Mouse (Mus musculus) C2C12 (cell line): ENCODE data around the gene Mpp6. TPM values are rescaled to one million over a fixed set of nuclear protein-coding genes. Genes with fewer than 3 reads are reported as not detected.

Source experiments
- H3K27me3 ChIP-seq: one replicate; pipeline ENCODE4 v1.6.1; 2011; ENCODE audit not compliant: control insufficient read depth, insufficient read depth, insufficient read length
- H3K36me3 ChIP-seq: one replicate; pipeline ENCODE4 v1.6.1; 2011; ENCODE audit not compliant: control insufficient read depth, insufficient read depth
- H3K4me3 ChIP-seq: one replicate; pipeline ENCODE4 v1.5.1; 2011; ENCODE audit warnings: mild to moderate bottlenecking, control low read depth; ENCODE audit not compliant: poor library complexity, insufficient read depth, severe bottlenecking
- H3K79me2 ChIP-seq: one replicate; pipeline ENCODE4 v1.6.1; 2011; ENCODE audit not compliant: control insufficient read depth, insufficient read depth
- H3K79me3 ChIP-seq: one replicate; pipeline ENCODE4 v1.6.1; 2011; ENCODE audit warnings: low read depth, control low read depth
- H3ac ChIP-seq: one replicate; pipeline ENCODE3; 2011; ENCODE audit warnings: low read depth; ENCODE audit not compliant: control insufficient read depth, insufficient read length
- CEBPB ChIP-seq: IDR thresholded peaks from one replicate; pipeline ENCODE4 v1.6.1; 2011; ENCODE audit warnings: low read depth, mild to moderate bottlenecking, control low read depth, moderate library complexity
- CTCF ChIP-seq: IDR thresholded peaks from one replicate; pipeline ENCODE4 v1.5.1; 2011; ENCODE audit not compliant: control insufficient read depth, insufficient read depth, insufficient read length
- FOSL1 ChIP-seq: IDR thresholded peaks from one replicate; pipeline ENCODE4 v1.8.0; 2011; ENCODE audit warnings: mild to moderate bottlenecking, low read length; ENCODE audit not compliant: poor library complexity, insufficient read depth, severe bottlenecking
- MAX ChIP-seq: IDR thresholded peaks from one replicate; pipeline ENCODE4 v1.6.1; 2011; ENCODE audit warnings: mild to moderate bottlenecking, control low read depth
- MYOD1 ChIP-seq: IDR thresholded peaks from one replicate; pipeline ENCODE4 v1.6.1; 2011; ENCODE audit warnings: low read depth; ENCODE audit not compliant: control insufficient read depth, insufficient read length
- MYOG ChIP-seq: IDR thresholded peaks from one replicate; pipeline ENCODE4 v1.6.1; 2011; ENCODE audit not compliant: control insufficient read depth, insufficient read length; ENCODE audit errors: extremely low read depth
- USF1 ChIP-seq: IDR thresholded peaks from one replicate; pipeline ENCODE4 v1.6.1; 2011; ENCODE audit warnings: low read depth, mild to moderate bottlenecking, control low read depth, moderate library complexity
- polyA plus RNA-seq: library from polyadenylated mRNA; unstranded; fragments of >200 nt; fragmentation: generic; extraction: Trizol; gene quantifications from one replicate; pipeline ENCODE4 v1.2.1, GENCODE M21; 2012; ENCODE audit warnings: missing spikeins

Gene Mpp6
- polyA plus RNA-seq, 1 experiment, result 22.6 TPM

DNA sequence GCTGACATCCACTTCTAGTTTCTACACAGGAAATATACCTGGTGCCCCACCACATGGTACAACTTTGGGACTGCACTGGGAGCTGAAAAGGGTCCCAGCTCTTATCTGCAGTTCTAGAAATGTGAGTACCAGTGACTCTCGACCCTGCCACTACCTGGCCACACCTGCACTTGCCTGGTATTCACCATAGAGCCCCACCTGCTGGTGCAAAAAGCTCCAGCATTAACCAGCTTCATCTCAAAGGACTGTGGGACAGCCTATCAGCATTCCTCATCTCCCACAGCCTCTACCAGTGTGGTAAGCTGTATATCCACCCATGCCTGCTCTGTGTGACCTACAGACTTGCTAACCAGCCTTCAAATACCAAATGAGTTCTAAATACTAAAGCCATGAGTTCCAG lies 122.9 kb downstream of the Mpp6 start:
- H3K79me3 ChIP-seq, result no peaks in the 10 kb centered on the region
- no peak overlapping the region for H3K4me3 ChIP-seq
- TF ChIP-seq FOSL1 (no peak), USF1 (no peak), CEBPB (no peak), MYOD1 (no peak), MAX (no peak), CTCF (no peak), MYOG (no peak)
- H3K27me3 ChIP-seq, result no peaks in the 10 kb centered on the region
- peaks cover 14% of the 10 kb centered on the region for H3K79me2 ChIP-seq
- H3K36me3 ChIP-seq, result peaks cover 14% of the 10 kb centered on the region
- no peak overlapping the region for H3ac ChIP-seq

DNA sequence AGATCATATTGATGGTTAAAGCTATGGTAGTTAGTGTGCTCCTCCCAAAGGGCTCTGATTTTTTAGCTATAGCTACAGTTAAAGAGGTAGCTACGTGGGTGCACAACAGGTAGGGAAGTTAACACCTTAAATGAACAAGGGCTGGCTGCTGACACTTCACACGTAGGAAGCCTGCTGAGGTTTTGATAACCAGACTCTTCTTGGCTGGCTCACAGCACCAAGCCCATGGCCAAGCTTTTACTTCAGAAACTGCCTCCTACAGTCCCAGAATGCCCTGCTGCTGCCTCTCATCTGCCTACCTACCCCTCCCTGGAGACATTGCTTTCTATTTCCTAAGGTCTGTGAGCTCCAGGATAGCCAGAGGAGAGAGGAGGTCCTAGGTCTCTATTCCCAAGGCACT lies 127.9 kb downstream of the Mpp6 start:
- H3ac ChIP-seq, result no peak overlapping the region
- TF ChIP-seq USF1, result no peak
- no peak for TF ChIP-seq MYOD1
- TF ChIP-seq FOSL1, result no peak
- no peak for TF ChIP-seq MAX
- TF ChIP-seq CTCF, result no peak
- TF ChIP-seq CEBPB, result no peak
- no peak for TF ChIP-seq MYOG
- no peak overlapping the region for H3K4me3 ChIP-seq
- peaks cover 14% of the 10 kb centered on the region for H3K79me2 ChIP-seq
- no peaks in the 10 kb centered on the region for H3K27me3 ChIP-seq
- no peaks in the 10 kb centered on the region for H3K79me3 ChIP-seq
- H3K36me3 ChIP-seq, result peaks cover 23% of the 10 kb centered on the region

DNA sequence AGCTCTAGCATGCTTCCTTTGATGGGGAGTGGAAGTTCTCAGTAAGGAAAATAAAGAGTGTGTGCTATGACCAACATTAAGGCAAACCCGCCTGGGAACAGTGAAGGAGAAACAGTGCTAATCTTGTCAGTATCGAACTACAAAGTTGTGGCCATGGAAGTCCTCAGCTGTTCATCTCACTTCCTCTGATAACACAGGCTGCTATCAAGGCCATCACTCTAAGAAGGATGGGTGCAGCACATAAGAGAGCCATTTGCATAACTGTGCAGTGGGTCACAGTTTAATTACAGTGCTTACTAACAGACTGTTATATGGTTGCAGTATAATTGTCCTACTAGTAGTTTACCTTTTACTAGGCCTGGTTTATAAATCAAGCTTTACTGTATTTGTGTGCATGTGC lies 129.9 kb downstream of the Mpp6 start:
- Histone ChIP-seq H3K79me3 (no peaks in the 10 kb centered on the region), H3K36me3 (peaks cover 20% of the 10 kb centered on the region), H3ac (no peak overlapping the region), H3K4me3 (no peak overlapping the region), H3K79me2 (no peaks in the 10 kb centered on the region), H3K27me3 (no peaks in the 10 kb centered on the region)
- TF ChIP-seq CEBPB, result no peak
- TF ChIP-seq CTCF, result no peak
- no peak for TF ChIP-seq MYOD1
- TF ChIP-seq MYOG, result no peak
- no peak for TF ChIP-seq MAX
- no peak for TF ChIP-seq USF1
- TF ChIP-seq FOSL1, result no peak

DNA sequence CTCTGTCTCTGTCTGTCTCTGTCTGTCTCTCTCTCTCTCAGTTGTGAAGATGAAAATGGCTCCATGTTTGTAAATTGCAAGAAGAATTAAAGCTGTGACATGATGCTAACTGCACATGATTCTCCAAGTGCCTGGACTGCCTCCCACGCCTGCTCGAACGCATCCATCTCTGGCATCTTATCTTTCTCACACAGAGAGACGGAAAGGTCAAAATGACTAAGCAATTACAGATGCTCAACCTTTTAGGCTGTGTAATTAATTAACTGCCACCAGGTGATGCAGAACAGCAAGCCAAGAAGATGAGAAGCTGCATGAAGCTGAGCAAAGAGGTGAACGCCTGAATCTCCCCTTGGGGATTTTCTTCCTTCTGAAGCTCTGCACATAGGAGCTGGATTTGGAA lies 130.4 kb downstream of the Mpp6 start:
- TF ChIP-seq USF1 (no peak), CTCF (no peak), MYOD1 (no peak), MAX (no peak), FOSL1 (no peak), MYOG (no peak), CEBPB (no peak)
- H3K27me3 ChIP-seq, result no peaks in the 10 kb centered on the region
- H3K79me2 ChIP-seq, result no peaks in the 10 kb centered on the region
- no peak overlapping the region for H3K4me3 ChIP-seq
- H3K36me3 ChIP-seq, result peaks cover 20% of the 10 kb centered on the region
- no peak overlapping the region for H3ac ChIP-seq
- H3K79me3 ChIP-seq, result no peaks in the 10 kb centered on the region

DNA sequence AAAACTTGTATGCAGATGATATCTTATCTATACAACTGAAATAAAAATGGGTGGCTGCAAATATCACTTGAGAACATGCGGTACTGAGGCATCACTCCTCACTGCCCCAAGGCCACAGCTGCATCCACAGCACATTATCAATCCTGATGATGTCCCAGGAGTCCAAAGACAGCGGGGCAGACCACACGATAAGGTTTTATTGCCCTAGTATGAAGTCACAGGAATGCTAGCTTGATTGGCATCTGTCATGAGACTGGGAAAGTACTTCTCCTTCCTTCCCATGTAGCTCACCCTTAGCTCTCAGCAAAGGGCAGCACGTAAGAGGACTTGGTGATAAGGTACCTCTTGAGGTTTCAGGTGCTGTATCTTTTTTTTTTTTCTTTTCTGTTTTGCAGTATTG lies 134.1 kb downstream of the Mpp6 start:
- H3K79me2 ChIP-seq, result peaks cover 19% of the 10 kb centered on the region
- TF ChIP-seq MAX (no peak), CTCF (no peak), USF1 (no peak), CEBPB (no peak), FOSL1 (no peak), MYOD1 (no peak), MYOG (no peak)
- H3K4me3 ChIP-seq, result no peak overlapping the region
- peaks cover 40% of the 10 kb centered on the region for H3K36me3 ChIP-seq
- H3ac ChIP-seq, result no peak overlapping the region
- H3K27me3 ChIP-seq, result no peaks in the 10 kb centered on the region
- peaks cover 4% of the 10 kb centered on the region for H3K79me3 ChIP-seq

DNA sequence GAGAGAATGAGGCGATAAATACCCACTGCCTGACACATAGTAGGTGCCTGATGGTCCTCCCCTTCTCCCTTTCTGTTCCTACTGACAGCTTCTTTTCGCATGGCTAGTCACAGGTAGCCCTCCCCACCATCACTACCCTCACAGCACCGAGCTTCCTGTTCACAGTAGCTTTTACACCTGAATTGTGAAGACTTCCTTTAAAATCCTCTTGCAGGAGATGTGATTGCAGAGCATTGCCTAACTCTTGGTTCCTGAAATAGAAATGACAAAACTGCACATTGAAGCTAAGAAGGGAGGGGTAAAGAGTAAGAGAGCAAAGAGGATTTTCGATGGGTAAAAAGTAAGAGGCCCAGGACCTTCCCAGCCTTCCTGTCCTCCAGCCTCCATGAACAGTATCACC lies 134.9 kb downstream of the Mpp6 start:
- Histone ChIP-seq H3K79me2 (peaks cover 27% of the 10 kb centered on the region), H3K36me3 (peaks cover 48% of the 10 kb centered on the region), H3K79me3 (peaks cover 6% of the 10 kb centered on the region), H3K4me3 (no peak overlapping the region), H3K27me3 (no peaks in the 10 kb centered on the region), H3ac (no peak overlapping the region)
- no peak for TF ChIP-seq FOSL1
- TF ChIP-seq MAX, result no peak
- no peak for TF ChIP-seq USF1
- no peak for TF ChIP-seq MYOG
- no peak for TF ChIP-seq CTCF
- TF ChIP-seq MYOD1, result no peak
- no peak for TF ChIP-seq CEBPB
